Mouse (Mus musculus) spleen, postnatal 36 days (tissue): Measurements from ENCODE around the gene Slc28a3.

ENCODE experiments used
- DNase-seq, 2 experiments: peaks; one replicate each; pipeline ENCODE4 v3.0.0; 2022; ENCODE audit warnings: low spot score in 2 of 2, mixed read lengths in 1 of 2

Gene Slc28a3

GRCm38 (mm10) chr13:58610716-58611115, at the start of gene Slc28a3:
Slc28a3 (minus strand) TSS chr13:58610877.
- DNase-seq, result no peak

DNA sequence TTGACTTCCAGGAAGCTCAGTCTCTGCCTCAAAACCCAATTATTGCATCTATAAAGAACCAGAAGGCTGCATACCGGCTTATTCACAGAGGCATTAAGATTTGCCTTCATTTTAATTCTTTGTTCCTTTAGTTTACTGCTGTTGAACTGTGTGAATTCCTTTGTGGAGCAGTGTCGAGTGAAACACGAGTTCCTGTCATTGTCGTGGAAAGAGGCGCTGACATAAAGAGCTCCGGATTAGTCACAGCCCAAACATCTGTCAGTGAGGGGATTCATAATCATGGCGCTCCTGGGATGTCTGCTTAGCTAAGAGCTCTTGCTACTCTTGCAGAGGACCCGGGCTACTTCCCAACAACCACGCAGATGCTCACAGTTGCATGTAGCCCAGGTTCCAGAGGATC, 47.3 kb upstream of the Slc28a3 start:
- no peak for DNase-seq

- DNase-seq, result no peak
Observed at GRCm38 (mm10) chr13:58656885-58657284, 46.2 kb upstream of the Slc28a3 start.

DNA sequence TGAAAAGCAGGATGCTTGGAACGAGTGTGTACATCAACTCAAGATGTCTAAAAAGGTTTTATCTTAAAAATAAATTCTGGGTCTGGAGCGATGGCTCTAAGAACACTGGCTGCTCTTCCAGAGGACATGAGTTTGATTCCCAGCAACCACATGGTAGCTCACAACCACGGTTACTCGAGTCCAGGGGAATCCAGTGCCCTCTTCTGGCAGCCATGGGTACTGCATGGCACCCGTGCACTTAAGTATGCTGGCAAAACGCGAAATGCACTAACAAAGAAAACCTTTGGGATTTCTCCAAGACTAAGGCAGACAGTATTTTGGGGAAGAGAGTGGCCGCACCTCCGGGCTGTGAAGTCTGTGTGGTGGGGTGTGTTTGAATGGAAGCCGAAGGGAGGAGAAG, 44.9 kb upstream of the Slc28a3 start:
- DNase-seq, result no peak

GRCm38 (mm10) chr13:58640330-58640729, 29.7 kb upstream of the Slc28a3 start:
- no peak for DNase-seq

DNA sequence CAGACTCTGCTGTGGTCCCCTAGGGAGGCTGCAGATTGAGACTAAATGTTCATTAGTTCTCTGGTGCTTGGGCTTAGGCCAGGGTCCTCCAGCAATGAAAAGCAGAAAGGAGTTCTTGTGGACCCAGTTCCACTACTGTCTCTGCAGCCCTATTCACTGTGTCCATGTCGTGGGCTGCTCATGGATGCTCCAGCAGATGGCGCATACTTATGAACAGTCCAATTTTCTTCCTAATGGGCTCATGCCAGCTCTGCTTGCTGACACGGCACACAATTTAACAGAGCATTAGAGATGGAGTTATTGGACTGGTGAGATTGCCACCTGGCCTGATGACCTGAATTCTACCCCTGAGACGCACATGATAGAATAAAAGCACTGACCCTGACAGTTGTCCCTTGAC, 28.3 kb upstream of the Slc28a3 start:
- no peak for DNase-seq

DNA sequence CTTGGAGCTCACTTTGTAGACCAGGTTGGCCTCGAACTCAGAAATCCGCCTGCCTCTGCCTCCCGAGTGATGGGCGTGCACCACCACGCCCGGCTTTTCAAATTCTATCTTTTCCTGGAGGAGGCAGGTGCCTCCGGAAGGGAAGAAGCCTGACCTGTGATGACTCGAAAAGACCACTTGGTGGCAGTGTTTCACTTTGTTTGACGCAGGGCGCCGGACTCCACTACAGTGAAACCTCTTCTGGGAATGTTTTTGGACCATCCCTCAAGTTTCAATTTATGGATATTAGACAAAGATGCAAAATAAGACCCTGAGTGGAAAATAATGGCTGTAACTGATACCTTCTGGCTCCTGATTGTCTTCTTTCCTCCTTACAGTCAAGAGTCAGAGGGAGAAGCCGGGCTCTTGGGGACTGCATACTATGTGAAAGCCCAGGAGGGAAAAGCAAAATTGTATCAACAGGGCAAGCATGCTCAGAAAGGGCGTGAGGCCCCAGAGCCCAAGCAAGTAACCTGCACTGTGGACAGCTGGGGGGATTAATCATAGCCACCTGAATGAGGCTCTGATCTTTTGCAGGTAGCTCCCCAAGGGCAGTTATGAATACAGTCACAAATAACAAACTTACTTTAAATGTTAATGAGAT, 26.8 kb upstream of the Slc28a3 start:
- DNase-seq, result no peak

GRCm38 (mm10) chr13:58633887-58634286, 23.2 kb upstream of the Slc28a3 start:
- no peak for DNase-seq

DNA sequence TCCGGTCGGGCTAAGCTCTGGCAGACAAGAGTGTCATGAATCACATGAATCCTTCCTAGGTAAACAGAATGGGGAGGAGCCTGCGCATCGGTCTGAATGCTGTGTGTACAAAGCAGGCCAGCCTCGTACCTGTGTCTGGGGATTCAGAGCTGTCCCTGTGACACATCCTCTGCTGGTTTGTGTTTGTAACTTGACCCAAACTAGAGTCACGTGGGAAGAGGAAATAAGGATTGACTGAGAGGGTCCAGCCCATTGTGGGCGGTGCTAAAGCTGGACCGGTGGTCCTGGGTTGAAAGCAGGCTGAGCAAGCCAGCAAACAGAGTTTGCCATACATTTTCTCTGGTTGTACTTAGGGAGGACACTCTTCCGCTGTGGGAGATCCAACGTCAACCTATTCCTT, 20.1 kb upstream of the Slc28a3 start:
- no peak for DNase-seq

DNA sequence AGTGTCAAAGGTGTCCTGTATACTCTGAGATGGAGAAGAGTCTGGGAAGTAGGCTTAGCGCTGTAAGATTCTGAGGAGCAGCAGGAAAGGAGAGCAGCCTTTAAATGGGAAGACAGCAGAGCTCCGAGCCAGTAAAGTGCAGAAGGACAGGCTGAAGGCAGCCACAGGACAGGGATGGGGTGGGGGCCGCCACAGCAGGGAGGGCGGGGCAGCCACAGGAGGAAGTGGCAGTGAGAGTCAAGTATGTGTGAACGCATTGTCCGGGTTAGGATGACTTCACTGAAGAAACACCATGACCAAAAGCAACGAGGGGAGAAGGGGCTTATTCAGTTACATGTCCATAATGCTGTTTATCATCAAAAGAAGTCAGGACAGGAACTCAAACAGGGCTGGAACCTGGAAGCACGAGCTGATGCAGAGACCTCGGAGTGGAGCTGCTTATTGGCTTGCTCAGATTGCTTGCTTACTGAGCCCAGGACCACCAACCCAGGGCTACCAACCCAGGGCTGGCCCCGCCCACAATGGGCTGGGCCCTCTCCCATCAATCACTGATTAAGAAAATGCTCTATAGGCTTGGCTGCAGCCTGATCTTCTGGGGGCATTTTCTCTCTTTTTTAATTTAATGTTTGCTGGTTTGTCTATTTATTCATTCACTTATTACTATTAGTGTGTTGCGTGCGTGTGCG, 18.8 kb upstream of the Slc28a3 start:
- DNase-seq, result no peak

DNA sequence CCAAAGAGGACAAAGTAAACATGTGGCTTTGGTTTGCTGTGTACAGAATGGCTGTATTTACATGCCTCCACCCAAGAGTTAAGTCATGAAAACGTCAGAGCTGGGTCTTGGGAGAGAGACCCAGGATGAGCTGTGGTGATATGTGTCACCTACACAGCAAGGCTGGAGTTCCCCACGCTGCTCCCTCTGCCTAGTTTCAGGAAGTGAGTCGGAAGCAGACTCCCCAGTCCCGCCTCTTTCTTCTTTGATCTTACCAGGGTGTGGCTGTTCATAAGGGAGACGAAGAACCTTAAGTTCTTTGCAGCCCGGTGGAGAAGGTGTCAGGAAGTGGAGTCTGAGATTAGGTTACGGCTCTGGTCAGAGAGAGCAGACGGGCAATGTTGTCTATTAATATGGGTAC, 12.0 kb upstream of the Slc28a3 start:
- no peak for DNase-seq

DNA sequence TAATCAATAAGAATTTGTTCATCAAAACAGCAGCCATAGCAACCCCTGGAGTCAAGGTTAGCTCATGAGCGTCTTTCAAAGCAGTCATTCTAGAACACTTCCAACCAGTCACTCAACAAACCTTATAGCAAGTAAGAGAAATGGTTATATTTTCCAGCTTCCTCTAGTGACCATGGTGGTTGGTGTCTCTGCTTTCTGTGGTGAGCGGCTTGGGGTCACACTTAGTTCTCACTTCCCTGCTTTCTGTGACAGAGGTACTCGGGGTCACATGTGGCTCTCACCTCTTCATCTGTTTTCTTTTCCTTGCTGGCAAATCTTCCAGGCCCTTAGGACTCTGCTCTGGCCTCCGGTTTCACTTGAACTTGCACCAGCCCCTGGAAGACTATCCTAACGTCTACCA, 8.6 kb upstream of the Slc28a3 start:
- DNase-seq, result no peak

GRCm38 (mm10) chr13:58610059-58610458, 618 bp downstream of the Slc28a3 start:
- DNase-seq, result no peak

DNA sequence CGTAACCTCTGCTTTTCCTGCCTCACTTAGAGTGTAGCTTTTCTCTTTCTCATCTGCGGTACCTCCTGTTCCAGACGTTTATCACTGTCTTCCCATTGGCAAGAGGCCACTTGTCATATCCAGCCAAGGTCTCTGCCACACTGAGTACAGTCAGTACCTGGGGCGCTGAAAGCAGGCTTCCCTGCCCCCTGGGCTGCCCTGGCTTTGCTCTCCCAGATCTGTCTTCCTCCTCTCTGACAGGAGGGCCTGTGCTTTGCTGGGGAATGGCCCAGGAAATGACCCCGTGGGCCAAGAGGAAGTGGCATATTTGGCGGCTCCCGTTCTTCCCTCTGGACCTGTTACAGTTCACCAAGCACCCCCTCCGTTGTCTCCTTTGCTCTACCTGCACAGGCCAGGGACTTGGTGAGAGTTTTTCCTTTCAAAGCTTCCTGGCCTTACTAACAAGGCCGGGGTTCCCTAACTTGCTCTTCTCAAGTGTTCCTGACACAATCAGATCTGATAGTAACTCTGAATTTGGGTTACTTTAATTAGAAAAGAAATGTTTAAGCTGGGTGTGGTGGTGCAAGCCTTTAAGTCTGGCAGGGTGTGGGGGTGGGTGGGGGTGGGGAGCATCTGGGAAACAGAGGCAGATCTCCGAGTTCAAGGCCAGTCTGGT, 9.3 kb downstream of the Slc28a3 start:
- DNase-seq, result no peak

DNA sequence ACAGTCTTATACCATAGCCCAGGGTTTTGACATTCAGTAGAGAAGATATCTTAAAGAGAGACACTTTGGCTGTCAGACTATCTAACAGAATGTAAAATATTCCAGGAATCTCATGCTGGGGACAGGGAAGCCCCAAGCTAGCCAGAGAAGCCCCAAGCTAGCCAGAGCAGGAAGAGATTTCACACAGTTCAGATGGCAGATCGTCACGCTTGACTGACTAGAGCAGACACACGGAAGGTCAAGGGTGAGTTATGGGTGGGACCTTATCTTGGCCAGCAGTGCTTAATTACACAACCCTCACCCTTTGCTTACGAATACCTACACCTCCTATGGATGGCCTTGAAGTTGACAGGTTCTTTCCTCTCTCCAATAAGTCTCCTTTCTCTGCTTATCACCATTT, 12.1 kb downstream of the Slc28a3 start:
- no peak for DNase-seq

DNA sequence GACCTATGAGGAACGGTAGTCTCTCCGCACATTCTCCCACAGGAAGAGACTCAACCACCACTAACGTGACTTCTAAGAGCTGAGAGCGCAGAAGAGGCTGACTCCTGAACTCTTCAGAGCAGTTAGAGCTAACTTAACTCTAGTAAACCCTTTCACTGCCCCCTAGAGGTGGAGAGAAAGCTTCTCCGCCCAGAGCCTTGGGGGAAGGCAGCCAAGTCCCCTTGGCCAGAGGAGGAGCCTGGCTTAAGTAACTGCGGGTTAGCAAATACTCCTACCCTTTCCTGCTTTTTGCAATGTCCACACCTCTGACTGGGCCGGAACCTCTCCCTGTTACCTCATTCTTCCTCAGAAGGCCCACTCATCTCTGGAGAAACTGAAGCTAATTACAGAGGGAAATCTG, 17.5 kb downstream of the Slc28a3 start:
- peak; percentile 34 to 61 for DNase-seq

- DNase-seq, result no peak
Observed at GRCm38 (mm10) chr13:58591912-58592311, 18.8 kb downstream of the Slc28a3 start.

- peak; percentile 9 to 31 for DNase-seq
Observed at GRCm38 (mm10) chr13:58590630-58591029, 20.0 kb downstream of the Slc28a3 start.

GRCm38 (mm10) chr13:58589517-58589858, 21.2 kb downstream of the Slc28a3 start:
- DNase-seq, result peak; percentile 63 to 70

DNA sequence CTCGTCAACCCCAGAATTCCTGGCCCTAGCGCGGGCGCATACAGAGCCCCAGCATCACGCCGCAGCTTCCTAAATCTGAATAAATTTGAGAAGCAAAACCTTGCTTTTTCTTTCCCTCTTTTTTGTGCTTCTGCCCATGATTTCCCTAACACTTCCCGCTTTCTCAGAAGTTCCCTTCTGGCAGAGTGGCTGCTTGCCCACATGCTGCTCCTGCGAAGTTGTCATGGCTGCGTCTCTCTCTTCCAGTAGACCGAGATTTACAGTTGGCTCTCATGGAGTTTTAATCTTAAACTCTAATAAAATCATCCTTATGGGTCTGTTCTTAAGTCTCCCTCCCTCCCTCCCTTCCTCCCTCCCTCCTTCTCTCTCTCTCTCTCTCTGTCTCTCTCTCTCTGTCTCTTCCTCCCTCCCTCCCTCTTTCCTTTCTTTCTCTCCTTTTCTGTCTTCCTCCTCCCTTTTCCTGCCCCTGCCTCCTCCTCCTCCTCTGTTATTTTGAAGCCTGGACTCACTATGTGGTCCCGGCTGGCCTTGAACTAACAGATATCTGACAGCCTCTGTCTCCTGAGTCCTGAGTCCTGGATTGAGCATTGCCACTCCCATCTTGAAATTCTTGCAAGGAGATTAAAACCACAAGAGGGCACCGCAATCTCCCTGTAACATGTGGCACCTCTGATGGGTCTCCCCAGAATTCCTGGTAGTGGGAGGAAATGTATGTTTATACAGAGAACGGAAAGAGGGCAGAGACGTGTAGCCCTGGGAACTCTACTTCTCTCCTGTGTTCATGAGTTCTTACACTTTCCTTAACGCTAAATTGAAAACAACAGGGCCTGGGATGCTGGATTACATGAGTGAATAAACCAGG, 21.8 kb downstream of the Slc28a3 start:
- no peak for DNase-seq

GRCm38 (mm10) chr13:58587962-58588361, 22.7 kb downstream of the Slc28a3 start:
- no peak for DNase-seq

- DNase-seq, result no peak
Observed at GRCm38 (mm10) chr13:58566181-58566580, 44.5 kb downstream of the Slc28a3 start.
